Comparison of ENCODE assay signal across 8 mouse cellular contexts in the genomic region with DNA sequence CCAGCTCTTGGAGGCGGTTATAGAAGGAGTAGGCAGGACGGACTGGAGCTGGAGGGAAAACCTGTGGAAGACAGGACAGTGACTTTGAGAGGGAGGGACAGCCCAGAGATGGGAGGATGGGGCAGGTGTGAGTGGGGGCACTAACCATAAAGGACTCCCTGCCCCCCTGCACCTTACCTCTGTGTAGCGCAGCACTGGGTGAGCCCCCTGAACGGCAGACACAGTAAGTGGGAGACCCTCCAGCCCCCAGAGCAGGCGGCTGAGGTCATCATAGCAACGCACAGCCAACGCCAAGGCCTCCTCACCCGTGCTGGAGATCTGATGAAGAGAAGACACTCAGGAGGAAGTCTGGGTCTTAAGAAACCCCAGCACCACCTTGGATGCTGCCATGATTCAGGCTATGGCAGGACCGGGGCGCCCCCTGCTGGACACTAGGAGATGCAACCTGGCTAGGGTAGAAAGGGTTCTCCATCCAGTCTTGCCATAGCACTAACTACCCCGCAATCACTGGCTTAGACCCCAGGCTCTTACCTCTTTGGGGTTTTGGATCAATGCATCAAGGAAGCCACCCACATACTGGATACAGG. TPM values are rescaled to one million over a fixed set of nuclear protein-coding genes. Genes with fewer than 3 reads are reported as not detected.
A peak's percentile ranks its signal among the peaks of the same experiment; 100 is the strongest.
DNase-seq lines count a peak whose midpoint lies in the region; ATAC-seq and TF ChIP-seq lines count a peak whose summit lies in the region.

No protein-coding gene starts in this region.

- no peaks in the 10 kb centered on the region for H3K9me3 ChIP-seq in heart, embryonic 11.5 days (replicated peaks; ENCODE audit: control insufficient read depth, low read length)
- H3K9me3 ChIP-seq in MEL (replicated peaks; ENCODE audit: insufficient read depth, low read length): no peaks in the 10 kb centered on the region

- no peak overlapping the region for H3K4me3 ChIP-seq in heart, adult 2 months
- H3K4me3 ChIP-seq in heart, embryonic 11.5 days (ENCODE audit: low read depth, low read length): no peak overlapping the region
- no peak overlapping the region for H3K4me3 ChIP-seq in MEL (ENCODE audit: control insufficient read depth in 1 of 2, insufficient read depth in 1 of 2, low read depth in 2 of 2, low read length in 2 of 2)

- no peaks in the 10 kb centered on the region for H3K79me2 ChIP-seq in heart, adult 2 months (replicated peaks; ENCODE audit: control insufficient read depth, insufficient read depth, low read length)
- peaks cover 8% of the 10 kb centered on the region for H3K79me2 ChIP-seq in MEL (ENCODE audit: control insufficient read depth, insufficient read depth, low read length, poor library complexity)

- DNase-seq in heart, adult 2 months: peak; percentile 50 to 70
- DNase-seq in MEL (ENCODE audit: low read depth, low spot score): peak; percentile 83
- peak; percentile 79 for DNase-seq in embryo, embryonic 10.5 days (ENCODE audit: low spot score)
- peak; percentile 74 to 76 for DNase-seq in heart, postnatal 14 days
- peak; percentile 46 to 53 for DNase-seq in layer of hippocampus, postnatal 14 days (ENCODE audit: low spot score in 2 of 2)
- peak; percentile 72 to 92 for DNase-seq in spleen, postnatal 4 days (ENCODE audit: low spot score in 2 of 2)

- ATAC-seq in heart, embryonic 11.5 days (replicated peaks; ENCODE audit: insufficient number of reproducible peaks, low FRiP score, low TSS enrichment): no peak
- ATAC-seq in megakaryocyte, adult 5-6 weeks (ENCODE audit: poor library complexity, severe bottlenecking): peak; percentile 85

- H3K27me3 ChIP-seq in heart, adult 2 months (ENCODE audit: control insufficient read depth, insufficient read depth, low read length): no peaks in the 10 kb centered on the region
- H3K27me3 ChIP-seq in heart, embryonic 11.5 days (ENCODE audit: control insufficient read depth, insufficient read depth, low read length): no peaks in the 10 kb centered on the region
- H3K27me3 ChIP-seq in MEL (ENCODE audit: control insufficient read depth in 1 of 2, insufficient read depth in 2 of 2, low read length in 2 of 2): no peaks in the 10 kb centered on the region

- no peak for TF ChIP-seq POLR2A in heart, adult 2 months (IDR thresholded peaks at IDR 0.05; ENCODE audit: insufficient read depth, low read depth, low read length)
- TF ChIP-seq POLR2A in MEL (IDR thresholded peaks at IDR 0.05; ENCODE audit: control insufficient read depth in 1 of 2, insufficient read depth in 1 of 2, low read depth in 1 of 2, low read length in 2 of 2, poor library complexity in 1 of 2): no peak

- no peaks in the 10 kb centered on the region for H3K36me3 ChIP-seq in heart, adult 2 months (ENCODE audit: control insufficient read depth, insufficient read depth, low read length)
- peaks cover 58% of the 10 kb centered on the region for H3K36me3 ChIP-seq in heart, embryonic 11.5 days (ENCODE audit: control insufficient read depth, insufficient read depth, low read length)
- peaks cover 6 to 10% of the 10 kb centered on the region in 2 experiments for H3K36me3 ChIP-seq in MEL (ENCODE audit: control insufficient read depth in 1 of 2, insufficient read depth in 2 of 2, low read length in 2 of 2)

- H3K4me2 ChIP-seq in heart, embryonic 11.5 days: no peak overlapping the region

- 69% methylated on average over 11 of the region's 11 CpGs for WGBS in heart, adult 2 months
- 73% methylated on average over 11 of the region's 11 CpGs for WGBS in heart, embryonic 11.5 days (ENCODE audit: insufficient replicate concordance)

- peak; percentile 90 for TF ChIP-seq RAD21 in MEL (IDR thresholded peaks at IDR 0.05; ENCODE audit: low read depth, low read length)

- peak; percentile 89 for TF ChIP-seq CTCF in heart, adult 2 months (IDR thresholded peaks at IDR 0.05)
- TF ChIP-seq CTCF in MEL (IDR thresholded peaks at IDR 0.05 in 2 of 3, conservative IDR thresholded peaks at IDR 0.05 in 1 of 3; ENCODE audit: control insufficient read depth in 1 of 3, insufficient read depth in 1 of 3, low read depth in 2 of 3, low read length in 3 of 3, poor library complexity in 1 of 3, severe bottlenecking in 1 of 3): peak; percentile 90 to 96 (median 94)

- H3K9ac ChIP-seq in heart, adult 2 months (ENCODE audit: low read depth, low read length): no peak overlapping the region
- no peak overlapping the region for H3K9ac ChIP-seq in heart, embryonic 11.5 days (ENCODE audit: low read depth, low read length)
- H3K9ac ChIP-seq in MEL (ENCODE audit: control insufficient read depth, low read depth, low read length, poor library complexity, severe bottlenecking): no peak overlapping the region

- intact Hi-C loops in heart, adult 2 months (cut with DNase I): loop anchor here (1.0 kb wide), 1 partner anchor 68 kb away; no protein-coding TSS in a partner anchor
- intact Hi-C loops in heart, postnatal 14 days (cut with DNase I): loop anchor here (1.0 to 10.0 kb wide), 2 partner anchors 68 to 344 kb away; no protein-coding TSS in a partner anchor

- TF ChIP-seq EP300 in heart, adult 2 months (IDR thresholded peaks at IDR 0.05; ENCODE audit: insufficient read depth, low read depth, low read length): no peak
- no peak for TF ChIP-seq EP300 in MEL (IDR thresholded peaks at IDR 0.05; ENCODE audit: low read depth in 1 of 2, low read length in 2 of 2)

- H3K4me1 ChIP-seq in heart, adult 2 months (ENCODE audit: control insufficient read depth, insufficient read depth, low read length): peaks cover 2% of the 10 kb centered on the region; the same call in 1 of the 2 replicates
- peaks cover 3% of the 10 kb centered on the region; the same call in 1 of the 2 replicates for H3K4me1 ChIP-seq in heart, embryonic 11.5 days (ENCODE audit: control insufficient read depth, insufficient read depth, low read length)
- peaks cover 0 to 8% of the 10 kb centered on the region in 2 experiments; a peak in 2 of 4 replicates for H3K4me1 ChIP-seq in MEL (ENCODE audit: control insufficient read depth in 1 of 2, insufficient read depth in 2 of 2, low read length in 2 of 2)

- no peak overlapping the region for H3K27ac ChIP-seq in heart, adult 2 months
- H3K27ac ChIP-seq in heart, embryonic 11.5 days (ENCODE audit: low read depth, low read length): no peak overlapping the region
- no peak overlapping the region for H3K27ac ChIP-seq in MEL (ENCODE audit: control insufficient read depth, low read depth, low read length)

TF ChIP-seq in MEL, 35 proteins besides CTCF, POLR2A, EP300 and RAD21:
- TF ChIP-seq MAX (IDR thresholded peaks at IDR 0.05; ENCODE audit: low read length): no peak
- no peak for TF ChIP-seq MYC (IDR thresholded peaks at IDR 0.05; ENCODE audit: low read depth, low read length)
- TF ChIP-seq HCFC1 (IDR thresholded peaks at IDR 0.05; ENCODE audit: low read depth, low read length): no peak
- no peak for TF ChIP-seq GATA1 (IDR thresholded peaks at IDR 0.05; ENCODE audit: low read depth, low read length)
- peak; percentile 94 for TF ChIP-seq SMC3 (IDR thresholded peaks at IDR 0.05; ENCODE audit: low read depth, low read length)
- 0 out of 2 replicates have a peak, but pooled peaks have one; percentile 8 for TF ChIP-seq ZNF384 (IDR thresholded peaks at IDR 0.05; ENCODE audit: low read depth, low read length)
- TF ChIP-seq RCOR1 (IDR thresholded peaks at IDR 0.05; ENCODE audit: low read depth, low read length): no peak
- peak; percentile 89 for TF ChIP-seq ZC3H11A (IDR thresholded peaks at IDR 0.05; ENCODE audit: low read depth, low read length)
- no peak for TF ChIP-seq JUND (IDR thresholded peaks at IDR 0.05; ENCODE audit: low read depth, low read length)

RNA-seq across cellular contexts. Expression of gene Nol6, which starts 5.5 kb away (rescaled TPM):
- 10 to 100 TPM; 14.9 to 16.4 TPM for total RNA-seq in heart, adult 2 months (2021)
- 17.6 and 21.2 TPM in 2 replicates for polyA plus RNA-seq in heart, adult 2 months (2012; rRNA removed)
- polyA plus RNA-seq in heart, embryonic 11.5 days (2014; fragmentation: Nextera tagmentation; extraction: Ambion mirVana): 13.5 and 17.1 TPM in 2 replicates
- total RNA-seq in MEL (2012; rRNA removed): 28.1 and 36.6 TPM in 2 replicates
- polyA plus RNA-seq in MEL (2012; ENCODE audit: insufficient read depth in 1 of 2, insufficient read length in 2 of 2, low read depth in 1 of 2, low replicate concordance in 2 of 2, missing spikeins in 1 of 2): 10 to 100 TPM in 1 of 2 experiments, not detected in 1; 71.2 TPM
- total RNA-seq in heart, postnatal 14 days (2021): 10 to 100 TPM; 16.3 to 16.8 TPM
- total RNA-seq in layer of hippocampus, postnatal 14 days (2021): 10 to 100 TPM; 90.4 to 95.1 TPM
- total RNA-seq in megakaryocyte, adult 5-6 weeks (2015): 9.2 and 10.0 TPM in 2 replicates
- 8.2 and 13.4 TPM in 2 replicates for total RNA-seq in megakaryocyte, adult 5-6 weeks (2017)

RNA-seq across cellular contexts. Expression of gene Ube2r2, which starts 16.7 kb away (rescaled TPM):
- 100 to 1,000 TPM; 121 to 133 TPM for total RNA-seq in heart, adult 2 months (2021)
- polyA plus RNA-seq in heart, adult 2 months (2012; rRNA removed): 52.7 and 72.9 TPM in 2 replicates
- polyA plus RNA-seq in heart, embryonic 11.5 days (2014; fragmentation: Nextera tagmentation; extraction: Ambion mirVana): 75.0 and 75.7 TPM in 2 replicates
- 24.5 and 28.2 TPM in 2 replicates for total RNA-seq in MEL (2012; rRNA removed)
- polyA plus RNA-seq in MEL (2012; ENCODE audit: insufficient read depth in 1 of 2, insufficient read length in 2 of 2, low read depth in 1 of 2, low replicate concordance in 2 of 2, missing spikeins in 1 of 2): 10 to 100 TPM; 70.1 to 94.1 TPM
- total RNA-seq in heart, postnatal 14 days (2021): 100 to 1,000 TPM; 121 to 132 TPM
- 10 to 100 TPM; 77.6 to 78.2 TPM for total RNA-seq in layer of hippocampus, postnatal 14 days (2021)
- 145 and 156 TPM in 2 replicates for total RNA-seq in megakaryocyte, adult 5-6 weeks (2015)
- total RNA-seq in megakaryocyte, adult 5-6 weeks (2017): 34.4 and 41.3 TPM in 2 replicates

RNA-seq across cellular contexts. Expression of gene Aqp3, which starts 20.8 kb away (rescaled TPM):
- total RNA-seq in heart, adult 2 months (2021): not detected
- 0.20 and 4.2 TPM in 2 replicates for polyA plus RNA-seq in heart, adult 2 months (2012; rRNA removed)
- 3.7 and 7.3 TPM in 2 replicates for polyA plus RNA-seq in heart, embryonic 11.5 days (2014; fragmentation: Nextera tagmentation; extraction: Ambion mirVana)
- 0.10 and 0.12 TPM in 2 replicates for total RNA-seq in MEL (2012; rRNA removed)
- under 1 TPM in 1 of 2 experiments, not detected in 1; 0.42 TPM for polyA plus RNA-seq in MEL (2012; ENCODE audit: insufficient read depth in 1 of 2, insufficient read length in 2 of 2, low read depth in 1 of 2, low replicate concordance in 2 of 2, missing spikeins in 1 of 2)
- under 1 TPM; 0.88 to 0.91 TPM for total RNA-seq in heart, postnatal 14 days (2021)
- under 1 TPM in 1 of 2 experiments, not detected in 1; 0.18 TPM for total RNA-seq in layer of hippocampus, postnatal 14 days (2021)
- not detected in 2 replicates for total RNA-seq in megakaryocyte, adult 5-6 weeks (2015)
- 0.07 and 0.45 TPM in 2 replicates for total RNA-seq in megakaryocyte, adult 5-6 weeks (2017)
